Mouse (Mus musculus): ENCODE data around the gene Snx9. TPM values are rescaled to one million over a fixed set of nuclear protein-coding genes. Genes with fewer than 3 reads are reported as not detected.

The Snx9 gene
- total and polyA plus RNA-seq, 2 experiments from 2014 or later = 5.6 to 8.7 TPM

- no peak for DNase-seq
- no peaks in the 10 kb centered on the region for H3K4me1 ChIP-seq (ENCODE audit: insufficient read depth)
- H3K9ac ChIP-seq = no peak overlapping the region
- no peaks in the 10 kb centered on the region for H3K27me3 ChIP-seq (ENCODE audit: insufficient read depth, low read length)
- WGBS = 92% methylated on average over 3 of the region's 3 CpGs
- no peaks in the 10 kb centered on the region for H3K36me3 ChIP-seq (ENCODE audit: insufficient read depth)
- no peak overlapping the region for H3K4me3 ChIP-seq (ENCODE audit: low read depth, low read length)
- H3K9me3 ChIP-seq (ENCODE audit: low read length) = no peaks in the 10 kb centered on the region
- ATAC-seq = no peak
- no peak overlapping the region for H3K4me2 ChIP-seq (ENCODE audit: low read depth)
- no peak overlapping the region for H3K27ac ChIP-seq (ENCODE audit: low read depth, low read length)
- no peak for TF ChIP-seq CTCF (IDR thresholded peaks at IDR 0.05; ENCODE audit: low read depth)
Observed at GRCm38 (mm10) chr17:5850476-5850875, 9.3 kb downstream of the Snx9 start.

GRCm38 (mm10) chr17:5853936-5854335 is 12.8 kb downstream of the Snx9 start:
- no peak overlapping the region for H3K4me3 ChIP-seq (ENCODE audit: low read depth, low read length)
- no peaks in the 10 kb centered on the region for H3K4me1 ChIP-seq (ENCODE audit: insufficient read depth)
- no peak for ATAC-seq
- TF ChIP-seq CTCF (IDR thresholded peaks at IDR 0.05; ENCODE audit: low read depth) = no peak
- no peak overlapping the region for H3K9ac ChIP-seq
- 98% methylated on average over 13 of the region's 13 CpGs for WGBS
- no peak overlapping the region for H3K4me2 ChIP-seq (ENCODE audit: low read depth)
- DNase-seq = no peak
- H3K27ac ChIP-seq (ENCODE audit: low read depth, low read length) = no peak overlapping the region
- H3K36me3 ChIP-seq (ENCODE audit: insufficient read depth) = no peaks in the 10 kb centered on the region
- H3K27me3 ChIP-seq (ENCODE audit: insufficient read depth, low read length) = no peaks in the 10 kb centered on the region
- H3K9me3 ChIP-seq (ENCODE audit: low read length) = no peaks in the 10 kb centered on the region

- Histone ChIP-seq H3K27me3 (ENCODE audit: insufficient read depth, low read length) (no peaks in the 10 kb centered on the region), H3K4me3 (ENCODE audit: low read depth, low read length) (no peak overlapping the region), H3K9me3 (ENCODE audit: low read length) (no peaks in the 10 kb centered on the region), H3K4me2 (ENCODE audit: low read depth) (no peak overlapping the region), H3K9ac (no peak overlapping the region), H3K4me1 (ENCODE audit: insufficient read depth) (no peaks in the 10 kb centered on the region), H3K27ac (ENCODE audit: low read depth, low read length) (no peak overlapping the region), H3K36me3 (ENCODE audit: insufficient read depth) (no peaks in the 10 kb centered on the region)
- DNase-seq = no peak
- TF ChIP-seq CTCF (IDR thresholded peaks at IDR 0.05; ENCODE audit: low read depth) = no peak
- ATAC-seq = no peak
Observed at GRCm38 (mm10) chr17:5855560-5855959, 14.4 kb downstream of the Snx9 start.

GRCm38 (mm10) chr17:5856426-5856825 is 15.3 kb downstream of the Snx9 start:
- H3K9me3 ChIP-seq (ENCODE audit: low read length) = no peaks in the 10 kb centered on the region
- no peak overlapping the region for H3K4me2 ChIP-seq (ENCODE audit: low read depth)
- H3K27me3 ChIP-seq (ENCODE audit: insufficient read depth, low read length) = no peaks in the 10 kb centered on the region
- WGBS = 88% methylated on average over 7 of the region's 7 CpGs
- DNase-seq (no peak), ATAC-seq (no peak)
- no peak overlapping the region for H3K4me3 ChIP-seq (ENCODE audit: low read depth, low read length)
- no peaks in the 10 kb centered on the region for H3K36me3 ChIP-seq (ENCODE audit: insufficient read depth)
- H3K27ac ChIP-seq (ENCODE audit: low read depth, low read length) = no peak overlapping the region
- TF ChIP-seq CTCF (IDR thresholded peaks at IDR 0.05; ENCODE audit: low read depth) = no peak
- no peaks in the 10 kb centered on the region for H3K4me1 ChIP-seq (ENCODE audit: insufficient read depth)
- H3K9ac ChIP-seq = no peak overlapping the region

GRCm38 (mm10) chr17:5857206-5857605 is 16.1 kb downstream of the Snx9 start:
- Histone ChIP-seq H3K36me3 (ENCODE audit: insufficient read depth) (no peaks in the 10 kb centered on the region), H3K27ac (ENCODE audit: low read depth, low read length) (no peak overlapping the region), H3K4me3 (ENCODE audit: low read depth, low read length) (no peak overlapping the region), H3K9me3 (ENCODE audit: low read length) (no peaks in the 10 kb centered on the region), H3K4me1 (ENCODE audit: insufficient read depth) (no peaks in the 10 kb centered on the region), H3K4me2 (ENCODE audit: low read depth) (no peak overlapping the region), H3K27me3 (ENCODE audit: insufficient read depth, low read length) (no peaks in the 10 kb centered on the region), H3K9ac (no peak overlapping the region)
- DNase-seq (no peak), ATAC-seq (no peak)
- 95% methylated on average over 11 of the region's 11 CpGs for WGBS
- TF ChIP-seq CTCF (IDR thresholded peaks at IDR 0.05; ENCODE audit: low read depth) = no peak

- DNase-seq = no peak
- WGBS = 75% methylated on average over 8 of the region's 8 CpGs
- Histone ChIP-seq H3K36me3 (ENCODE audit: insufficient read depth) (no peaks in the 10 kb centered on the region), H3K9ac (no peak overlapping the region), H3K4me3 (ENCODE audit: low read depth, low read length) (no peak overlapping the region), H3K27ac (ENCODE audit: low read depth, low read length) (no peak overlapping the region), H3K9me3 (ENCODE audit: low read length) (no peaks in the 10 kb centered on the region), H3K27me3 (ENCODE audit: insufficient read depth, low read length) (no peaks in the 10 kb centered on the region), H3K4me2 (ENCODE audit: low read depth) (no peak overlapping the region), H3K4me1 (ENCODE audit: insufficient read depth) (no peaks in the 10 kb centered on the region)
- no peak for ATAC-seq
- TF ChIP-seq CTCF (IDR thresholded peaks at IDR 0.05; ENCODE audit: low read depth) = no peak
Observed at GRCm38 (mm10) chr17:5858209-5858608, 17.1 kb downstream of the Snx9 start.

GRCm38 (mm10) chr17:5862285-5862684 is 21.2 kb downstream of the Snx9 start:
- Histone ChIP-seq H3K4me3 (ENCODE audit: low read depth, low read length) (no peak overlapping the region), H3K27ac (ENCODE audit: low read depth, low read length) (no peak overlapping the region), H3K36me3 (ENCODE audit: insufficient read depth) (no peaks in the 10 kb centered on the region), H3K27me3 (ENCODE audit: insufficient read depth, low read length) (no peaks in the 10 kb centered on the region), H3K9me3 (ENCODE audit: low read length) (no peaks in the 10 kb centered on the region), H3K4me1 (ENCODE audit: insufficient read depth) (no peaks in the 10 kb centered on the region), H3K4me2 (ENCODE audit: low read depth) (no peak overlapping the region), H3K9ac (no peak overlapping the region)
- DNase-seq (peak; percentile 46), ATAC-seq (peak; percentile 65)
- TF ChIP-seq CTCF (IDR thresholded peaks at IDR 0.05; ENCODE audit: low read depth) = no peak
- 3% methylated on average over 6 of the region's 6 CpGs for WGBS

GRCm38 (mm10) chr17:5862869-5863268 is 21.7 kb downstream of the Snx9 start:
- no peaks in the 10 kb centered on the region for H3K9me3 ChIP-seq (ENCODE audit: low read length)
- no peak overlapping the region for H3K4me2 ChIP-seq (ENCODE audit: low read depth)
- TF ChIP-seq CTCF (IDR thresholded peaks at IDR 0.05; ENCODE audit: low read depth) = no peak
- H3K9ac ChIP-seq = no peak overlapping the region
- DNase-seq (no peak), ATAC-seq (no peak)
- no peak overlapping the region for H3K27ac ChIP-seq (ENCODE audit: low read depth, low read length)
- no peaks in the 10 kb centered on the region for H3K36me3 ChIP-seq (ENCODE audit: insufficient read depth)
- no peaks in the 10 kb centered on the region for H3K27me3 ChIP-seq (ENCODE audit: insufficient read depth, low read length)
- 28% methylated on average over 4 of the region's 4 CpGs for WGBS
- H3K4me1 ChIP-seq (ENCODE audit: insufficient read depth) = no peaks in the 10 kb centered on the region
- H3K4me3 ChIP-seq (ENCODE audit: low read depth, low read length) = no peak overlapping the region

All from forebrain, postnatal 0 days (tissue).